ENCODE assay signal across 24 mouse cellular contexts in the genomic region with DNA sequence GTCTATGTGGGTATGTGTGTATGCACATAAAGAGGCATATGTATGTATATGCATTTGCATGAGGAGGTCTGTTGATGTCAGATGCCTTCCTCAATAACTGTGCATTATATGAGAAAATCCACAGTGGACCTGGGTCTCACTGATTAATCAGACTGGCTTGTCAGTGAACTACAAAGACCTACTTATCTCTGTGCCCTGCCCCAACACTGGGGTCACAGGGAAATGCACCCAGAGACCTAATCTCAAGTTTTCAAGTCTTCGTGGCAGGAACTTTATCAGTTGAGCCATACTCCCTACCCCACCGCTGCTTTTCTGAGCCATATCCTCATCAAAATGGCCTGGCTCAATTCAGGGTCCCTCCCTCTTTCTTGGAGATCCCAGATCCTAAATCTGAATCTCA.
DNase-seq lines count a peak whose midpoint lies in the region; ATAC-seq and TF ChIP-seq lines count a peak whose summit lies in the region.
"Had no signal": no experiment of that assay in that cellular context is flagged by ENCODE, and none has a peak within 500 bp of the region (broad histone marks: within the 10 kb centered on the region; RNA-seq: fewer than 3 reads in every experiment).

No protein-coding gene starts in this region.

- no peaks in the 10 kb centered on the region for H3K9me3 ChIP-seq in G1E (replicated peaks)
- no peaks in the 10 kb centered on the region for H3K9me3 ChIP-seq in liver, embryonic 15.5 days (replicated peaks)
- H3K9me3 ChIP-seq: heart, embryonic 13.5 days; limb, embryonic 10.5 days; limb, embryonic 15.5 days had no signal

- H3K4me2 ChIP-seq in liver, embryonic 15.5 days = no peak overlapping the region
- H3K4me2 ChIP-seq: heart, embryonic 13.5 days; hindbrain, embryonic 14.5 days; limb, embryonic 15.5 days had no signal

- peaks cover 6% of the 10 kb centered on the region; the same call in 1 of the 2 replicates for H3K27me3 ChIP-seq in G1E (ENCODE audit: insufficient read depth, low read length)
- peaks cover 3% of the 10 kb centered on the region; the same call in 1 of the 2 replicates for H3K27me3 ChIP-seq in liver, embryonic 15.5 days
- H3K27me3 ChIP-seq: heart, embryonic 13.5 days; limb, embryonic 15.5 days; Patski had no signal

- no peak overlapping the region for H3K27ac ChIP-seq in liver, embryonic 15.5 days (replicated peaks)
- H3K27ac ChIP-seq: heart, embryonic 13.5 days; hindbrain, embryonic 14.5 days; limb, embryonic 10.5 days; limb, embryonic 15.5 days had no signal

- no peak overlapping the region for H3K4me3 ChIP-seq in G1E (ENCODE audit: low read depth, low read length)
- no peak overlapping the region for H3K4me3 ChIP-seq in liver, embryonic 15.5 days (replicated peaks)
- H3K4me3 ChIP-seq: heart, embryonic 13.5 days; limb, embryonic 10.5 days; limb, embryonic 15.5 days had no signal

- H3K4me1 ChIP-seq in G1E (ENCODE audit: insufficient read depth, low read depth, low read length) = peaks cover 61% of the 10 kb centered on the region
- peaks cover 11% of the 10 kb centered on the region for H3K4me1 ChIP-seq in liver, embryonic 15.5 days (replicated peaks)
- H3K4me1 ChIP-seq: limb, embryonic 15.5 days had no signal

- no peak for TF ChIP-seq CTCF in G1E (IDR thresholded peaks at IDR 0.05; ENCODE audit: low read depth, low read length)

- DNase-seq in G1E (ENCODE audit: low spot score) (peak; percentile 71), MEL-GATA-1-ER (ENCODE audit: extremely low read depth, low read depth) (peak; percentile 12), liver (peak; percentile 49)
- DNase-seq in lung, postnatal 14 days = no peak
- DNase-seq in ovary, adult 18-20 months (ENCODE audit: low spot score) = no peak
- DNase-seq in adrenal gland, postnatal 10 days = no peak
- DNase-seq: adrenal gland, postnatal 25 days; cerebellum, adult 2 months; cerebellum, postnatal 14 days; heart, postnatal 10 days; kidney, adult 2 months; kidney, postnatal 4 days; lung, postnatal 4 days; thymus, adult 2 months; thymus, postnatal 36 days had no signal

- WGBS in liver, embryonic 15.5 days (ENCODE audit: insufficient replicate concordance) = 9% methylated on average over 2 of the region's 2 CpGs

- peak; percentile 96 for ATAC-seq in G1E (ENCODE audit: extremely low read depth, insufficient number of reproducible peaks, low FRiP score, poor library complexity, severe bottlenecking)
- peak; percentile 80 for ATAC-seq in liver, embryonic 15.5 days (ENCODE audit: insufficient read depth)
- no peak for ATAC-seq in granulocyte monocyte progenitor cell, adult 5-6 weeks (replicated peaks; ENCODE audit: poor library complexity, severe bottlenecking)
- ATAC-seq: forebrain, embryonic 16.5 days; midbrain, embryonic 16.5 days; Patski had no signal

- no peak overlapping the region for H3K9ac ChIP-seq in liver, embryonic 15.5 days
- H3K9ac ChIP-seq: heart, embryonic 13.5 days; hindbrain, embryonic 14.5 days; limb, embryonic 15.5 days had no signal

- no peaks in the 10 kb centered on the region for H3K36me3 ChIP-seq in G1E (replicated peaks)
- no peaks in the 10 kb centered on the region for H3K36me3 ChIP-seq in liver, embryonic 15.5 days (replicated peaks)
- H3K36me3 ChIP-seq: heart, embryonic 13.5 days; limb, embryonic 10.5 days; limb, embryonic 15.5 days had no signal

Comparison
In these comparisons a context has a peak if more than half of its experiments do, and no peak if none do; other contexts are left out.
1. DNase-seq: peak in G1E (single experiment), MEL-GATA-1-ER (single experiment) and liver (single experiment); none in lung, postnatal 14 days (single experiment), ovary, adult 18-20 months (single experiment) and adrenal gland, postnatal 10 days (single experiment).